Mouse (Mus musculus) lung, postnatal 0 days (tissue): ENCODE results near the gene Pla2g12b.
"Not testable (repeated sequence)": the region's sequence is repeated elsewhere in the genome, so short reads cannot be mapped to it uniquely, and the experiment has no call there.

Experiments used
- CTCF ChIP-seq: IDR thresholded peaks from 2 replicates; pipeline ENCODE4 v1.5.1; 2016; ENCODE audit warnings: antibody characterized with exemption, mild to moderate bottlenecking
- EP300 ChIP-seq: IDR thresholded peaks from 2 replicates; pipeline ENCODE4 v1.6.1; 2016; ENCODE audit warnings: antibody characterized with exemption, mild to moderate bottlenecking, control low read depth

GRCm38 (mm10) chr10:59381563-59381962 lies 21.9 kb upstream of the Pla2g12b start:
- TF ChIP-seq EP300, CTCF: not testable (repeated sequence)
